Mouse (Mus musculus) testis, adult 2 months (tissue): Measurements from ENCODE around the gene Rela.

Experiments used
- CTCF ChIP-seq: fragments of 200-500 bp; IDR thresholded peaks from 2 replicates; pipeline ENCODE4 v1.5.1; 2012; ENCODE audit warnings: low read depth, mild to moderate bottlenecking, inconsistent platforms, low read length, moderate library complexity; ENCODE audit not compliant: control insufficient read depth, insufficient read depth, insufficient replicate concordance
- POLR2A ChIP-seq: fragments of 200-500 bp; IDR thresholded peaks from 2 replicates; pipeline ENCODE4 v1.6.1; 2012; ENCODE audit warnings: low read depth, mild to moderate bottlenecking, inconsistent platforms, low read length, moderate library complexity; ENCODE audit not compliant: control insufficient read depth

DNA sequence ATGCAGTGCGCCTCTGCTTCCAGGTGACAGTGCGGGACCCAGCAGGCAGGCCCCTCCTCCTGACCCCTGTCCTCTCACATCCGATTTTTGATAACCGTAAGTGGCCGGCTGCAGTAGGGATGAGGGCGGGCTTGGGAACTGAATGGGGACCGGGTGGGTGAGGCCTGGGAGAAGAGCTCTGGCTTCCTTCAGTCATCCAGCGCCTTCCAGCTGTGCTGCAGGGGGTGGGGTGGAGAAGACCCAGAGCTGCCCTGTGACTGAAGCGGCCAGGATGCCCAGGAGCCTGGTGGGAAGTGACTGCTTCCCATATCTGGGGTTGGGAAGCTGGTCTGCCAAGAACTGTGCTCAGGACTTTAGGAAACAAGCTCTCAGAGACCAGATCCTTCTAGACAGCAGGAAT lies 3.1 kb downstream of the Rela start:
- no peak for TF ChIP-seq POLR2A
- no peak for TF ChIP-seq CTCF
